Mouse (Mus musculus) kidney, adult 9 months (tissue): Measurements from ENCODE around the gene Lrrc36.

Experiments
- DNase-seq: peaks from one replicate; pipeline ENCODE4 v3.0.0; 2022

The Lrrc36 gene

DNA sequence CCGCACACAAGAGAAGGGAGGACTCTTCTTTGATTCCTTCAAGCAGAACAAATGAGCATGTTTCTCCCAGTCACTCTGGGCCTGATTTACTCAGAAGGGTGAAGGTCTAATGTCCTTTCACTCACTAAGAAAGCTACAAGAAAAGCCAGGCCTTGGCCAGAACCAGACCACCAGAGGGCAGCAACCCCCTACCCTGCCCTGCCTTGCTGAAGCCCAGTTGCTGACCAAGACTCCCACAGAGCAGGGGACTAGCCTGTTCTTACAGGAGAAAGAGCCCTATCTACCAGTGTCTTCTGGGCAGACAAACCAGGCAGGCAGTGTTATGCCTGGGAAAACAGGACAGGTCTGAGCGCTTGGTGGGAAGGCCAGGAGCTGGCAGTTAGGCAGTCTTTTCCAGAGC lies 71.0 kb downstream of the Lrrc36 start:
- DNase-seq: peak; percentile 92

DNA sequence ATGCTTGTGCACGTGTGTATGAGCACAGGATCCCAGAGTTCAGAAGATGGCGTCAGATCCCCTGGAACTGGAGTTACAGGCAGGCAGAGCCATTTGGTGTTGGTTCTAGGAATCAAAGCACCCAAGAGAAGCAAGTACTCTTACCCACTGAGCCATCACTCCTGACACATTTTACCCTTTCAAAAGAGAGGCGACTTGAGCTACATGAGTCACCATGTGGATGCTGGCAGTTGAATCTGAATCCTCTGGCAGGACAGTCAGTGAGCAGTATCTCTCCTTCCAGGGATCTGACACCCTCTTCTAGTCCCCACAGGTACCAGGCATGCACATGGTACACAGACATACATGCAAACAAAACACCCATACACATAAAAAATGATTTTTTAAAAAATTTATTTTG lies 74.7 kb downstream of the Lrrc36 start:
- no peak for DNase-seq

DNA sequence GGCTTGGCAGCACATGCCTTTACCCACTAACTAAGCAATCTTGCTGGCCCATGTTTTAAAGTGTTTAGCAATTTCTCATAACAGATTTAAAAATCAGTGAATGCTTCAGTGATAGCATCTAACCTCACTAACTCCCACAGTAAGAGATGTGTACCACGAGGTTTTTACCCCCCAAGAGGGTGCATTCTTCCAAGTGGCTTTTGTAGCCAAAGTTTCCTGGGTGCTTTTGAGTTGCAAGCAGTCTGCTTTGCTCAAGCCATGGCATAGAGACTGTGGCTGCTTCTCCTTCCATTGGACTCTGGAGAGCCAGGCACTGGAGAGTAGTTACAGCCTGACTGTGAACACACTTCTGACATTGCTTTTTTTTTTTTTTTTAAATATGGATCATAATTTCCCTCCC lies 75.9 kb downstream of the Lrrc36 start:
- no peak for DNase-seq

- no peak for DNase-seq
These were observed 80.1 kb downstream of the Lrrc36 start for GRCm38 (mm10) chr8:105493495-105493894.

- DNase-seq: no peak
These were observed 81.2 kb downstream of the Lrrc36 start for GRCm38 (mm10) chr8:105494566-105494965.

DNA sequence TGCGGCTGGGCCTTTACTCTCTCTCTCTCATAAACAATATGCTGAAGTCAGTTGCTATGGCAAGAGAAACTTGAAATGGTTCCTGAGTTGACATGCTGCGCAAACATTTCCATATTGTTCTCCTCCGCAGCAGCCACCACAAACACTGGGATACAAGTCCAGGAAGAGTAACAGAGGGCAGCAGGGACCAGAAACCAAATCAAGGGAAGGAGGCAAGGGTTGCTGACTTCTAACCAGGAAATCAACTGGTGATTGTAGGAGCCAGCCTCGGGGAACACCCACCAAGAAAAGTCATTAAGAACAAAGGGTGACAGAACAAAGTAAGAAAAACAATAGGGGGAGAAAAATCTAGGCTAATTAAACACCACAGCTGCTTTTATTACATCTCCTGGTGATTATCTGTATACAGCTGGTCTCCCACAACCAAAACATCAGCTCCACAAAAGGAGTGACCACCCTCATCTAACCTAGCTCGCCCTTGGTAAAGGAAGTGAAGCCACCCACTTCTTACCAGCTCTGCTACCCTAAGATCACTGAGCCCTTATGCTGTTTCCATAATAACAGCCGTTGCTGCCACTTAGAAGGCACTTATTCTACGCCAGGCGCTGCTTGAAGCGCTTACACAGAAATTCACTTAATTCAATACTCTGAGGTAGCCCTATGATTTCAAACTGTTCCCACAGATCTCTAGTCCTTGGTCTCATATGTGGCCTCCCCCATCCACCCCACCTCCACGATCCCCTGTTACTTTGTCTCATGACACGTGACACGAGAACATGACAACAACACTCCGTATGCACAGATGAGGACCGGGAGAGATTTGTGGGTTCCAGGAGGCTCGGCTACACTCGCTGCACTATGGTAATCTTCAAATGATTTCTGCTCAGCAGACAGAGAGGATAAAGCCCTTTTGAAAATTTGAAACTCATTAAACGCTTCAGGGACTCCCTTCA lies 82.3 kb downstream of the Lrrc36 start:
- DNase-seq: no peak

- DNase-seq: peak; percentile 88
These were observed 83.2 kb downstream of the Lrrc36 start, which contains the start of gene Zdhhc1 for GRCm38 (mm10) chr8:105496439-105497180. Gene Zdhhc1, minus strand, starts transcription at chr8:105496902.

GRCm38 (mm10) chr8:105499787-105500186 lies 86.4 kb downstream of the Lrrc36 start:
- DNase-seq: no peak

GRCm38 (mm10) chr8:105504617-105505016 lies 91.2 kb downstream of the Lrrc36 start:
- DNase-seq: peak; percentile 50

DNA sequence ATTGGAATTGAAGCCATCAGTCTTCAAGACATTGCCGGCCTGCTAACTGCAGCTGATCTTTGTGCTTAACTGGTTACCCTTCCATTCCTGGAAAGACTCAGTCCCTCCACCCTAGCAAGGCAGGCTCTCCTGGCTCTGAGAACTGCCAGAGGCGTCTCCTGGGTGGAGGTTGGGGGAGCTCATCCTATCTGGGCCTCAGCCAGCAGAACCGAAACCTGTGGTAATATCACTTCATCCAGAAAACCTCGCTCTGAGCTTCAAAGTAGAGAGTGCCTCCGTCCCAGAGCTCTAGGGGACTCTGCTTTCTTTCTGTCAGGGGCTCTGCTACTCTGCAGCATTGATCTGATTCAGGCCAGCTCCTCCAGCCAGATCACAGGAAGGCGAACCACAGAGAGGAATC lies 93.6 kb downstream of the Lrrc36 start:
- no peak for DNase-seq

GRCm38 (mm10) chr8:105508758-105509157 lies 95.4 kb downstream of the Lrrc36 start:
- DNase-seq: no peak

GRCm38 (mm10) chr8:105509997-105510735 lies 96.8 kb downstream of the Lrrc36 start:
- DNase-seq: no peak
